Mouse (Mus musculus) liver, embryonic 12.5 days (tissue): Measurements from ENCODE around the gene 1700003F12Rik. TPM values are rescaled to one million over a fixed set of nuclear protein-coding genes. Genes with fewer than 3 reads are reported as not detected.
A peak's percentile ranks its signal among the peaks of the same experiment; 100 is the strongest.

ENCODE experiments used
- ATAC-seq: fragments of 200-750 bp; cut with Nextera tagmentation; 2 replicates; pipeline ENCODE4 v1.8.0; 2017; ENCODE audit warnings: moderate number of reproducible peaks, mild to moderate bottlenecking, moderate library complexity
- H3K27ac ChIP-seq: fragments of 300-500 bp; sonication (generic); 2 replicates; pipeline ENCODE4 v1.5.1; 2016; ENCODE audit warnings: mild to moderate bottlenecking
- H3K27me3 ChIP-seq: fragments of 300-500 bp; sonication (generic); replicated peaks from 2 replicates; pipeline ENCODE4 v1.6.1; 2016; ENCODE audit warnings: mild to moderate bottlenecking, moderate library complexity
- H3K36me3 ChIP-seq: fragments of 300-500 bp; sonication (generic); 2 replicates; pipeline ENCODE4 v1.6.1; 2016; ENCODE audit warnings: mild to moderate bottlenecking, moderate library complexity
- H3K4me1 ChIP-seq: fragments of 300-500 bp; sonication (generic); 2 replicates; pipeline ENCODE4 v1.6.1; 2016
- H3K4me2 ChIP-seq: fragments of 300-500 bp; sonication (generic); 2 replicates; pipeline ENCODE4 v1.6.1; 2016; ENCODE audit warnings: mild to moderate bottlenecking, moderate library complexity
- H3K4me3 ChIP-seq: fragments of 300-500 bp; sonication (generic); 2 replicates; pipeline ENCODE4 v1.5.1; 2016; ENCODE audit warnings: mild to moderate bottlenecking, moderate library complexity
- H3K9ac ChIP-seq: fragments of 300-500 bp; sonication (generic); 2 replicates; pipeline ENCODE4 v1.6.1; 2016; ENCODE audit warnings: mild to moderate bottlenecking, moderate library complexity
- H3K9me3 ChIP-seq: fragments of 300-500 bp; sonication (generic); replicated peaks from 2 replicates; pipeline ENCODE4 v1.6.1; 2016; ENCODE audit warnings: mild to moderate bottlenecking, moderate library complexity
- WGBS: fragments of 180-500 bp; shearing (Covaris S2); methylation state at CpG from one replicate; pipeline ENCODE4 v1.1.7; 2016; ENCODE audit not compliant: insufficient replicate concordance; 5-methylcytosine and 5-hydroxymethylcytosine counted together
- polyA plus RNA-seq: library from polyadenylated mRNA; unstranded; fragments of >200 nt; fragmentation: Nextera tagmentation; extraction: Ambion mirVana; gene quantifications from 2 replicates; pipeline ENCODE4 v1.2.1, GENCODE M21; 2016

The 1700003F12Rik gene
- polyA plus RNA-seq, 1 experiment from 2014 or later = 1.5 TPM

GRCm38 (mm10) chr2:154550937-154551336 is 4.1 kb downstream of the 1700003F12Rik start:
- no peak overlapping the region for H3K4me2 ChIP-seq
- H3K4me1 ChIP-seq = peaks cover 28% of the 10 kb centered on the region
- H3K4me3 ChIP-seq = no peak overlapping the region
- H3K9ac ChIP-seq = no peak overlapping the region
- H3K27me3 ChIP-seq = peaks cover 48% of the 10 kb centered on the region
- no peaks in the 10 kb centered on the region for H3K9me3 ChIP-seq
- 44% methylated on average over 2 of the region's 2 CpGs for WGBS
- no peak for ATAC-seq
- H3K27ac ChIP-seq = no peak overlapping the region
- H3K36me3 ChIP-seq = no peaks in the 10 kb centered on the region

DNA sequence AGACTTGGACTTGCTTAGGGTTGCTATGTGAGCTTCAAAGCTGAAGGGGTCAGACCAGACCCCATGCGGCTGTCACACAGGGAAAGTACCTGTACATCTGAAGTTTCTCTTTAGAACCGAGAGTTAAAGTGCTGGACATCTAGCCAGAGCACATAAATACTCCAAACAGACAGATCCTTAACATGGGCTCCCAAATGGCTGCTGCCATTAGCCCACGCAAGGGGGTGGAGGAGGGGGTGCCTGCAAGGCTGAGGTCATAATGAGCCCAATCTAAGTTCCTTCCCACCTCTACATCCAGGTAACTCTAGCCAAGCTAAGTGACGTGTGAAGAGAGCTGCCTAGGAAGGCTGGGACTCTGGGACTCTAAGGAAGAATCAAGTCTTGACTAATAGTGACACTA is 4.6 kb downstream of the 1700003F12Rik start, which contains the start of gene Actl10:
Actl10 (plus strand) TSS at position 301 of the 400 bp plus-strand sequence.
- Histone ChIP-seq H3K27me3 (peaks cover 48% of the 10 kb centered on the region), H3K4me1 (peaks cover 28% of the 10 kb centered on the region), H3K4me3 (peak within 1 kb of the TSS; percentile 25), H3K9me3 (no peaks in the 10 kb centered on the region), H3K27ac (no peak within 1 kb of the TSS), H3K9ac (0 out of 2 replicates have a peak within 1 kb of the TSS, but pooled peaks have one; percentile 13), H3K36me3 (no peaks in the 10 kb centered on the region), H3K4me2 (peak within 1 kb of the TSS; percentile 62)
- 73% methylated on average over 4 of the region's 4 CpGs for WGBS
- ATAC-seq = no peak

DNA sequence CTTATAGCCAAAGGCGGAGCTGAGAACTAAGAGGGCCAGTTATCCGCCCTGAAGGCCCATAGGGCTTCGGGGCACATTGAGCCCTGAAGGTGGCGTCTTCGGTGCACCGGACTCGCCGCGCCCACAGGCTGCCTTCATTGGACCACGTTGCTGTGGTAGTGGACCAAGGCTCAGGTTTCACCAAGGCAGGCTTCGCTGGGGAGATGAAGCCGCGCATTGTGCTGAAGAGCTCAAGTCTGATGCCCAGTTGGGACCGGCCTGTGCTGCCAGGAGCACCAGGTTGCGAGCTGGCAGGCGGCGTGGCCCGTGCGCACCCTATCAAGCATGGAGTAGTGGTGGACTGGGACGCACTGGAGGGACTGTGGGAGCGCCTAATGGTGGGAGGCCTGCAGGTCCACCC is 5.0 kb downstream of the 1700003F12Rik start:
- no peaks in the 10 kb centered on the region for H3K36me3 ChIP-seq
- no peak overlapping the region for H3K27ac ChIP-seq
- no peak for ATAC-seq
- WGBS = 21% methylated on average over 21 of the region's 21 CpGs
- H3K4me1 ChIP-seq = peaks cover 30% of the 10 kb centered on the region
- H3K4me3 ChIP-seq = peak overlapping the region; percentile 25
- peak overlapping the region; percentile 62 for H3K4me2 ChIP-seq
- H3K27me3 ChIP-seq = peaks cover 48% of the 10 kb centered on the region
- H3K9ac ChIP-seq = 0 out of 2 replicates have a peak overlapping the region, but pooled peaks have one; percentile 13
- no peaks in the 10 kb centered on the region for H3K9me3 ChIP-seq

DNA sequence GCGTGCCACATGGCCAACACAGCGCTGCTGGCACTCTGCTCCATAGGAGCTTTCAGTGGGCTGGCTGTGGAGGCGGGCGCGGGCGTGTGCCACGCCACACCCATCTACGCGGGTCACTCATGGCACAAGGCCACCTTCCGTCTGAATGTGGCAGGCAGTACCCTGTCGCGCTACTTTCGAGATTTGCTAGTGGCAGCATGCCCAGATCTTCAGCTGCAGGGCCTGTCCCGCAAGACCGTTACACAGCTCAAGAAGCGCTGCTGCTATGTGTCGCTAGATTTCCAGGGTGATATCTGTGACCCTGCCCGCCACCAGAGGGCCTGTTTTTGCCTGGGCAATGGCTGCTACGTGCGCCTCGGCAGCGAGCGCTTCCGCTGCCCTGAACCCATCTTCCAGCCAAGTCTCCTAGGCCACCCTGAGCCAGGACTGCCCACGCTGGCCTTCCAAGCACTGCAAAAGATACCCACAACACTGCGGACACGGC is 5.6 kb downstream of the 1700003F12Rik start:
- H3K4me3 ChIP-seq = peak overlapping the region; percentile 25
- peak overlapping the region; percentile 62 for H3K4me2 ChIP-seq
- H3K27me3 ChIP-seq = peaks cover 48% of the 10 kb centered on the region
- no peaks in the 10 kb centered on the region for H3K9me3 ChIP-seq
- H3K9ac ChIP-seq = 0 out of 2 replicates have a peak overlapping the region, but pooled peaks have one; percentile 13
- H3K27ac ChIP-seq = no peak overlapping the region
- no peaks in the 10 kb centered on the region for H3K36me3 ChIP-seq
- 21% methylated on average over 27 of the region's 27 CpGs for WGBS
- H3K4me1 ChIP-seq = peaks cover 35% of the 10 kb centered on the region
- peak; percentile 49 for ATAC-seq

DNA sequence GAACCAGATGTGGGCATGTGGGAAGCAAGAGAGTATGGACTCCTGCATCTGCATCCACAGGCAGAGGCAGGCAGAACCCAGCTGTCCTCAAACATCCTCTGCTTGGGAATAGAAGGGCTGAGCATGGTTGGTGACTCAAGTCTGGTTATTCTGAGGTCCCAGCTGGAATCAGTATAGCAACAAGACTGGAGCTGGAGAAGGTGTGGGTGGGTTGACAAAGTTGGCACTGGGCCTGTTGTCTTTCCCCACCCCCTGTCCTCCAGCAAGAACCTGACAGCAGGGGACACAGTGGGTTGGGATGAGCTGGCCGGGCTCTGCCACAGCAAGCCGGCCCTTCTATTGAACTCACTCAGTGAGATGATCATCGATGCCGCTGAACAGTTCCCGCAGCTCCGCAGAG is 8.3 kb downstream of the 1700003F12Rik start:
- Histone ChIP-seq H3K4me2 (no peak overlapping the region), H3K27ac (no peak overlapping the region), H3K4me3 (no peak overlapping the region), H3K4me1 (peaks cover 46% of the 10 kb centered on the region), H3K36me3 (peaks cover 8% of the 10 kb centered on the region), H3K27me3 (peaks cover 29% of the 10 kb centered on the region), H3K9me3 (no peaks in the 10 kb centered on the region), H3K9ac (no peak overlapping the region)
- WGBS = 88% methylated on average over 6 of the region's 6 CpGs
- no peak for ATAC-seq

GRCm38 (mm10) chr2:154557184-154557832 is 10.4 kb downstream of the 1700003F12Rik start:
- Histone ChIP-seq H3K9ac (no peak overlapping the region), H3K4me2 (no peak overlapping the region), H3K36me3 (peaks cover 29% of the 10 kb centered on the region), H3K27ac (no peak overlapping the region), H3K27me3 (peaks cover 8% of the 10 kb centered on the region), H3K4me1 (peaks cover 40% of the 10 kb centered on the region), H3K9me3 (no peaks in the 10 kb centered on the region), H3K4me3 (no peak overlapping the region)
- WGBS = 49% methylated on average over 5 of the region's 5 CpGs
- no peak for ATAC-seq

DNA sequence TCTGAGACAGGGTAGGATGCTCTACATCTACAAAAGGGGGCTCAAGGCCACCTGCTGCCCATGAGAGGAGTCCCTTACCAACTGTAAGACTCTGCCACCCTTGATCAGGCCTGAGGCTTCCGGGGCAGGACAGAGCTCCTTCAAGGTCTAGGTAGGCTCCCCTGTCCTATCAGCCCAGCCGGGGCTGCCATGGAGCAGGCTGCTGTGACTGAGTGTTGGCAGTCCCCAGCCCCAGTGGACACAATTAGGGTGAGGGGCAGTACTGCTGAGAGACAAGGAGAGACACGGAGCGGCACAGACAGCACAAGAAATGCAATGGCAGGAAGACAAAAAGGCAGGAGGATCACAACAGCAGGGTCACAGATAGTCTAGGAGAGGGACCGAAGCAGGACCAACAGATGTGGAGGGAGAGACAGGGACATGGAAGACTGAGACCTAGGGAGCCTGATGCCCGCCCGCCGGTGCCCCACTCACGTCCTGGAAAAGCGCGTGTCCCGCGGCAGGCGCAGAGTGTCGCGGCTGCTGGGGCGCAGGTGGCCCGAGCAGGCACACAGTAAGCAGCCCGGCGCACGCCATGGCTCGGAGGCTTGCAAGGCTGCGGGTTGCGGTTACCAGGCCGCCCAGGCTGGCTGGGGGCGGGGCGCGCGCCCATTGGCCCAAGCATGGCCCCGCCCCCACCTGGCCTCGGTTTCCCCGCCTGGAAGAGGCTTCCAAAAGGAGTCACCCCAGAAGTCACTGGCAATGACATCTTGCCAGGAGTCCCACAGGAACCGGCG is 11.6 kb downstream of the 1700003F12Rik start, which contains the start of gene Necab3:
Necab3 (minus strand) TSS at position 627 of the 776 bp plus-strand sequence.
- Histone ChIP-seq H3K36me3 (peaks cover 40% of the 10 kb centered on the region), H3K4me2 (peak within 1 kb of the TSS; percentile 70), H3K27ac (no peak within 1 kb of the TSS), H3K9me3 (no peaks in the 10 kb centered on the region), H3K4me3 (peak within 1 kb of the TSS; percentile 42), H3K27me3 (no peaks in the 10 kb centered on the region), H3K4me1 (peaks cover 32% of the 10 kb centered on the region), H3K9ac (peak within 1 kb of the TSS; percentile 50)
- ATAC-seq = peak; percentile 77
- WGBS = 3% methylated on average over 34 of the region's 34 CpGs

GRCm38 (mm10) chr2:154563612-154564170 is 16.8 kb downstream of the 1700003F12Rik start:
- peaks cover 72% of the 10 kb centered on the region for H3K36me3 ChIP-seq
- no peak overlapping the region for H3K4me2 ChIP-seq
- H3K9ac ChIP-seq = no peak overlapping the region
- H3K4me1 ChIP-seq = peaks cover 54% of the 10 kb centered on the region
- H3K27me3 ChIP-seq = no peaks in the 10 kb centered on the region
- WGBS = 94% methylated on average over 21 of the region's 22 CpGs
- H3K4me3 ChIP-seq = no peak overlapping the region
- ATAC-seq = no peak
- peak overlapping the region; percentile 9; the same call in 1 of the 2 replicates for H3K27ac ChIP-seq
- no peaks in the 10 kb centered on the region for H3K9me3 ChIP-seq

- H3K4me3 ChIP-seq = no peak overlapping the region
- no peak for ATAC-seq
- H3K4me1 ChIP-seq = peaks cover 50% of the 10 kb centered on the region
- WGBS = 88% methylated on average over 3 of the region's 3 CpGs
- no peaks in the 10 kb centered on the region for H3K9me3 ChIP-seq
- no peak overlapping the region; the same call in 1 of the 2 replicates for H3K4me2 ChIP-seq
- no peak overlapping the region for H3K9ac ChIP-seq
- H3K27ac ChIP-seq = peak overlapping the region; percentile 4; the same call in 1 of the 2 replicates
- H3K27me3 ChIP-seq = no peaks in the 10 kb centered on the region
- peaks cover 61% of the 10 kb centered on the region for H3K36me3 ChIP-seq
These were observed 18.7 kb downstream of the 1700003F12Rik start for GRCm38 (mm10) chr2:154565562-154565961.

DNA sequence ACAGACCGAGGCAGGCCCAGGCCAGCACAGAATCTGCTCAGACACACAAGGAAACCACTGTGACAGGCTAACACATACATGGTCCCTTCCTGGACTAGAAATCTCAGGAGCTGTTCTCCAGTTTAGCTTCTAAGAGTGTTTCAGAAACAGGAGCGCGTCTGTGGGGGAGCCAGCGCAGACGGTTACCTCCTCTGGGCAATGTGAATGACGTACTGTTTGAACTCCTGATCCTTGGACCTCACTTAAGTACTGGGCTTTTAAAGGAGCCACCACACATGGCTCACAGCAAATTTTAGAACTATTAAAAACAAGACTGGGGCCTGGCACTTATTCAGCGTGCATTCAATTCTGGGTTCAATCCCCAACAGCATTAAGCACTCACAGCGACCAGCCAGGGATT is 19.8 kb downstream of the 1700003F12Rik start:
- Histone ChIP-seq H3K4me2 (peak overlapping the region; percentile 21; the same call in 1 of the 2 replicates), H3K4me1 (peaks cover 60% of the 10 kb centered on the region), H3K9ac (no peak overlapping the region), H3K4me3 (no peak overlapping the region), H3K9me3 (no peaks in the 10 kb centered on the region), H3K27me3 (no peaks in the 10 kb centered on the region), H3K36me3 (peaks cover 50% of the 10 kb centered on the region), H3K27ac (no peak overlapping the region)
- WGBS = 78% methylated on average over 8 of the region's 8 CpGs
- ATAC-seq = no peak

- H3K27me3 ChIP-seq = no peaks in the 10 kb centered on the region
- H3K27ac ChIP-seq = peak overlapping the region; percentile 91
- peak overlapping the region; percentile 81 for H3K4me2 ChIP-seq
- 64% methylated on average over 2 of the region's 2 CpGs for WGBS
- H3K4me3 ChIP-seq = peak overlapping the region; percentile 86
- ATAC-seq = no peak
- peaks cover 39% of the 10 kb centered on the region for H3K36me3 ChIP-seq
- H3K9me3 ChIP-seq = no peaks in the 10 kb centered on the region
- H3K4me1 ChIP-seq = peaks cover 63% of the 10 kb centered on the region
- peak overlapping the region; percentile 87 for H3K9ac ChIP-seq
These were observed 20.9 kb downstream of the 1700003F12Rik start for GRCm38 (mm10) chr2:154567766-154568165.
